Mouse (Mus musculus) CH12.LX (cell line): ENCODE data around the gene Thsd1.

Experiments
- CHD2 ChIP-seq: IDR thresholded peaks from 2 replicates; pipeline ENCODE4 v1.6.1; 2011; ENCODE audit warnings: low read length, improper control_type of control experiment
- CTCF ChIP-seq, 2 experiments: IDR thresholded peaks in 1 of 2; conservative IDR thresholded peaks in 1 of 2; 2 replicates each; pipeline ENCODE4 v1.5.1; 2011 to 2012; ENCODE audit warnings: low read depth in 2 of 2, low read length in 2 of 2, improper control_type of control experiment in 1 of 2, inconsistent platforms in 1 of 2, mild to moderate bottlenecking in 1 of 2, moderate library complexity in 1 of 2
- MAFK ChIP-seq: IDR thresholded peaks from 2 replicates; pipeline ENCODE4 v1.6.1; 2011; ENCODE audit warnings: low read length, improper control_type of control experiment; ENCODE audit not compliant: insufficient replicate concordance
- POLR2A ChIP-seq: IDR thresholded peaks from 2 replicates; pipeline ENCODE4 v1.6.1; 2011; ENCODE audit warnings: low read depth, mild to moderate bottlenecking, improper control_type of control experiment, low read length
- SMC3 ChIP-seq: IDR thresholded peaks from 2 replicates; pipeline ENCODE4 v1.6.1; 2011; ENCODE audit warnings: low read depth, low read length, improper control_type of control experiment

DNA sequence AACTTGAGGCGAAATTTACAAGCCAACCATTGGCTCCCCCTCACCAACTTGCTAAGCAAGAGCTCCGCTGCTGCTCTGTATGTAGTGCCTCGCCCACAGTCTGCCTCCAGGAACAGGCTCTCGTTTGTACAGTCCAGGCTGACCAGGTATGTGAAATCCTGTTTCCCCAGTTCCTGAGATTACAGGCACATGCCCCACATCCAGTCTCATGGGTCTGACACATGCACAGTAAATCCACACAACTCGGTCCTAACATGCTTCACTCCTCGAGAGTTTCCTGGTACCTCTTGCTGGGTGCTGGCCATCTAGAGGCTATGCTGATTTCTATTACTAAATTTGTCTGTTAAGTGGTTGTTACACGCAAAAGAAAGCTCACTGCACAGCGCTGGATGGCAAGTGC is 752 bp upstream of the Thsd1 start:
- TF ChIP-seq POLR2A, result no peak
- TF ChIP-seq SMC3, result no peak
- TF ChIP-seq CHD2, result no peak
- no peak for TF ChIP-seq MAFK
- no peak for TF ChIP-seq CTCF (conservative IDR thresholded peaks at IDR 0.05 in 1 of 2, IDR thresholded peaks at IDR 0.05 in 1 of 2; ENCODE audit: low read depth in 2 of 2, low read length in 2 of 2)
